Mouse (Mus musculus) embryonic facial prominence, embryonic 14.5 days (tissue): ENCODE data around the gene C1s2. TPM values are rescaled to one million over a fixed set of nuclear protein-coding genes. Genes with fewer than 3 reads are reported as not detected.
A peak's percentile ranks its signal among the peaks of the same experiment; 100 is the strongest.
"Not testable (repeated sequence)": the region's sequence is repeated elsewhere in the genome, so short reads cannot be mapped to it uniquely, and the experiment has no call there.

Experiments
- ATAC-seq: fragments of 200-750 bp; cut with Nextera tagmentation; 2 replicates; pipeline ENCODE4 v1.8.0; 2017; ENCODE audit warnings: low read depth, moderate number of reproducible peaks, moderate TSS enrichment
- DNase-seq: peaks from one replicate; pipeline ENCODE4 v3.0.0-alpha.2; 2015; ENCODE audit warnings: low spot score
- H3K27ac ChIP-seq: fragments of 300-500 bp; sonication (generic); replicated peaks from 2 replicates; pipeline ENCODE4 v1.5.1; 2014; ENCODE audit warnings: low read depth, mild to moderate bottlenecking, low read length, moderate library complexity
- H3K27me3 ChIP-seq: fragments of 300-500 bp; sonication (generic); replicated peaks from 2 replicates; pipeline ENCODE4 v1.6.1; 2014; ENCODE audit warnings: low read length; ENCODE audit not compliant: control insufficient read depth, insufficient read depth
- H3K36me3 ChIP-seq: fragments of 300-500 bp; sonication (generic); 2 replicates; pipeline ENCODE4 v1.6.1; 2014; ENCODE audit warnings: low read length, mixed read lengths; ENCODE audit not compliant: control insufficient read depth, insufficient read depth
- H3K4me1 ChIP-seq: fragments of 300-500 bp; sonication (generic); 2 replicates; pipeline ENCODE4 v1.6.1; 2014; ENCODE audit warnings: antibody characterized with exemption, low read length; ENCODE audit not compliant: control insufficient read depth, insufficient read depth
- H3K4me2 ChIP-seq: fragments of 300-500 bp; sonication (generic); 2 replicates; pipeline ENCODE4 v1.6.1; 2014; ENCODE audit warnings: low read depth, mild to moderate bottlenecking, low read length, moderate library complexity, mixed read lengths
- H3K4me3 ChIP-seq: fragments of 300-500 bp; sonication (generic); 2 replicates; pipeline ENCODE4 v1.5.1; 2014; ENCODE audit warnings: low read depth, mild to moderate bottlenecking, low read length
- H3K9ac ChIP-seq: fragments of 300-500 bp; sonication (generic); 2 replicates; pipeline ENCODE4 v1.6.1; 2014; ENCODE audit warnings: low read depth, mild to moderate bottlenecking, low read length, moderate library complexity, mixed read lengths
- H3K9me3 ChIP-seq: fragments of 300-500 bp; sonication (generic); 2 replicates; pipeline ENCODE4 v1.6.1; 2016; ENCODE audit warnings: low read length; ENCODE audit not compliant: control insufficient read depth
- WGBS: fragments of 180-500 bp; shearing (Covaris S2); extraction: QIAGEN DNeasy Blood & Tissue Kit; methylation state at CpG from one replicate; pipeline ENCODE4 v1.1.7; 2014; 5-methylcytosine and 5-hydroxymethylcytosine counted together
- polyA plus RNA-seq: library from polyadenylated mRNA; unstranded; fragments of >200 nt; fragmentation: Nextera tagmentation; extraction: Ambion mirVana; gene quantifications from 2 replicates; pipeline ENCODE4 v1.2.1, GENCODE M21; 2014

C1s2 gene
- polyA plus RNA-seq = 0.11 and 0.22 TPM in 2 replicates

DNA sequence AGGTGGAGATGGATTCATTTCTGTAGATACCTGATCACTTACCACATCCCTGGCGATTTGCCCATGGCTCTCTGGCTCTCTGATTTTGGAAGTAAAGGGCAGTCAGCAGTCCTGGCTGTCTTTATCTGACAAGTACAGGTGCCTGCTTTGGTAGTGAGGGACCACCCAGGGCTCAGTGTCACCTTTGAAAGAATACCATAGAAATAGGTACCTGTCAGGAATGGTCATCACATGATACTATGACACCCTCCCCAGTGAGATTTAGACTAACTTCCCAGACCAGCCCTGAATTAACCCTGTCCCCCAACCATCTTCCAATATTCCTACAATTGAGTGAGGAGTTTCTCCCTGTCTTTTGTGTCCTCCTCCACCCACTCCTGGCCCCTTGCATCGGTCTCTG, at the start of gene C1s2:
TSS of gene C1s2 (minus strand) at position 101 of the 400 bp plus-strand sequence.
- H3K4me3 ChIP-seq, DNase-seq, H3K9me3 ChIP-seq, H3K4me2 ChIP-seq, H3K27ac ChIP-seq, H3K9ac ChIP-seq, H3K4me1 ChIP-seq, H3K27me3 ChIP-seq, ATAC-seq, H3K36me3 ChIP-seq: not testable (repeated sequence)
- WGBS = 64% methylated on average over 2 of the region's 2 CpGs

DNA sequence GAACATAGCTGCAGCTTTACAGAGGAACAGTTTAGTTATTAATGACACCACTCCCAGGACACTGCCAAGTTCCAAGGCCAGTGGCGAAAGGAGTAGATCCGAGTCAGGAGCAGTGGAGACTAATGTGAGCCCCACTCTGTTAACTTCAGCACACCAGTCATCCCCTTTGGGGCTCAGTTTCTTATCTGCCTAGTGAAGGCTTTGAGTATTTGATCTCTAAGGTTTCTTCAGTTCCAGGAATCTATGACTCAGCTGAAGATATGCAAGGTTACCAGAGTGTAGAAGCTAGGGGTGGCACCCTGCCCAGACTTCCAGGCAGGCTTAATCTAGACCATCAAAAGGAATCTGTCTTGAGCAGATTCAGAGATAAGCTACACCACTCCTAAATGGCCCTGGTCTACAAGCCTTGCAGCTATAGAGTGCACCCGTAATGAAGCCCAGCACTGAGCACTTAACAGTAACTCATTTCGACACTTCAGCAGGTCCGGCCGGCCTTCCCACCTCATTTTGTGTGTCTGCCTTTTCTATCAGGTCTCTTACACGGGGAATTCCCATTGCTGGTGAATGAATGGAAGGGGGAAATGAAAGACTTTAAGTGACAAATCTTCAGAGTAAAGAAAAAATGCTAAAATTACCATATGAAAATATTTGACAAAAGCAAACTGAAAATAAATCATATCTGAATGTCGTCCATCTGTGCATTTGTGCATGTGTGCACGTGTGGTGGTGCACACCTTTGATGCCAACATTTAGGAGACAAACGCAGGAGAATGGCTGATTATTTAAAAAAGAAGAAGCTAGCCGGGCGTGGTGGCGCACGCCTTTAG, 47.9 kb upstream of the C1s2 start:
- no peak overlapping the region for H3K9ac ChIP-seq
- H3K27me3 ChIP-seq = no peaks in the 10 kb centered on the region
- DNase-seq (peak; percentile 77), ATAC-seq (peak; percentile 55)
- 78% methylated on average over 14 of the region's 14 CpGs for WGBS
- no peak overlapping the region for H3K4me2 ChIP-seq
- H3K9me3 ChIP-seq = no peaks in the 10 kb centered on the region
- H3K27ac ChIP-seq = no peak overlapping the region; the same call in 1 of the 2 replicates
- no peak overlapping the region for H3K4me3 ChIP-seq
- H3K4me1 ChIP-seq = no peaks in the 10 kb centered on the region
- no peaks in the 10 kb centered on the region for H3K36me3 ChIP-seq

DNA sequence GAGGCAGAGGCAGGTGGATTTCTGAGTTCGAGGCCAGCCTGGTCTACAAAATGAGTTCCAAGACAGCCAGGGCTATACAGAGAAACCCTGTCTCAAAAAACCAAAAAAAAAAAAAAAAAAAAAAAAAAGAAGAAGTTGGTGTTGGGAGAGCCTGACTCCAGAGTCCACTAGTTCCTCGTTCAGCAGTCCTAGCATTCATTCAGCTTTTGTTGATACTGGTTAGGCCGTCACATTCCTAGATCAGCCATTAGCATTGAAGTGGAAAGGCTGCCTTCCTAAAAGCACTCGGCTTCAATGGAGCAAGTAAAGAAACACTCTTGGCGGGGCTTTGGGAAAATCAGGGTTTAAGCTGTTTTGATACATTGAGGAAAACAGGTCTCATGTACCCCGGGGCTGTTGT, 46.4 kb upstream of the C1s2 start:
- not testable (repeated sequence) for H3K4me1 ChIP-seq, H3K9ac ChIP-seq, H3K4me3 ChIP-seq, DNase-seq, H3K36me3 ChIP-seq, H3K9me3 ChIP-seq, H3K27ac ChIP-seq, H3K4me2 ChIP-seq, H3K27me3 ChIP-seq, ATAC-seq
- 62% methylated on average over 6 of the region's 6 CpGs for WGBS

DNA sequence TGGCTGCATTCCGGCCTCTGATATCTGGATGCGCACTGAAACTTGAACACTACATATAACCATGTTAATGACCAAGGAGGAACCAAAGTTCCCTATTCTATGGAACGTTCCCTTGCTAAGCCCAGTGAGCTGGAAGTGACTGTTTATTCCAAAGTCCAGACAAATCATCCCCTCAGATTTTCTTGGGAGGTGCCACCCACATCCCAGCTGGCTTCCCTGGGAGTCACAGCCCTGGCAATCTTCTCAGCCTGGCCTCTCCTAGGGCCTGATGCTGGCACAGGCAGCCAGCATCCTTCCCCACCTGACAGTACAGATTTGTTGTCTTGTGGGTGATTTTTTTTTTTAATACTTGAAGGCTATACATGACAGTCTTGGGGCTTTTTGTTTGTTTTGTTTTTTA, 43.6 kb upstream of the C1s2 start:
- Histone ChIP-seq H3K4me1 (no peaks in the 10 kb centered on the region), H3K27ac (no peak overlapping the region), H3K27me3 (no peaks in the 10 kb centered on the region), H3K9ac (no peak overlapping the region), H3K9me3 (no peaks in the 10 kb centered on the region), H3K4me3 (no peak overlapping the region), H3K4me2 (no peak overlapping the region), H3K36me3 (0 out of 2 replicates have a peak, but pooled peaks cover under 1% of the 10 kb centered on the region)
- ATAC-seq (no peak), DNase-seq (no peak)
- WGBS = 91% methylated on average over 3 of the region's 3 CpGs

DNA sequence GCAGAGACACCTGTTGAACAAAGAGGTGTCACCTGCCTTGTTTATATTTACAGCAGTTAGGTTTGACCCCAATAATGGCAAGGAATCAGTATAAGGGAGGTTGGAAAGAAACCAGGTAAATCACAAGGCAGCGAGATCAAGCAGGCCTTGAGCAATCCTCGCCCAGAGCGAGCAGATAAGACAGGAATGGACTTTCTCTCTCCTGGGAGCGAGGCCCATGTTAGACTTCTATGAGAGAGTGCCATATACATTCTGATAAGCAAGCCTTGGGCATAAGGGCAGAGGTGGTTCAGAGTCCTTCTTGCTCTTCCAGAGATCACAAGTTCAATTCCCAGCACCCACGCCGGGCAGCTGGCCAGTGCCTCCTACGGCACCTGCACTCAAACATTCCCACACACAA, 42.9 kb upstream of the C1s2 start:
- H3K9me3 ChIP-seq = no peaks in the 10 kb centered on the region
- H3K4me3 ChIP-seq = no peak overlapping the region
- ATAC-seq = no peak
- 94% methylated on average over 7 of the region's 7 CpGs for WGBS
- no peak overlapping the region for H3K9ac ChIP-seq
- DNase-seq = no peak
- 0 out of 2 replicates have a peak, but pooled peaks cover 4% of the 10 kb centered on the region for H3K36me3 ChIP-seq
- no peak overlapping the region for H3K27ac ChIP-seq
- no peaks in the 10 kb centered on the region for H3K4me1 ChIP-seq
- no peaks in the 10 kb centered on the region for H3K27me3 ChIP-seq
- H3K4me2 ChIP-seq = no peak overlapping the region

DNA sequence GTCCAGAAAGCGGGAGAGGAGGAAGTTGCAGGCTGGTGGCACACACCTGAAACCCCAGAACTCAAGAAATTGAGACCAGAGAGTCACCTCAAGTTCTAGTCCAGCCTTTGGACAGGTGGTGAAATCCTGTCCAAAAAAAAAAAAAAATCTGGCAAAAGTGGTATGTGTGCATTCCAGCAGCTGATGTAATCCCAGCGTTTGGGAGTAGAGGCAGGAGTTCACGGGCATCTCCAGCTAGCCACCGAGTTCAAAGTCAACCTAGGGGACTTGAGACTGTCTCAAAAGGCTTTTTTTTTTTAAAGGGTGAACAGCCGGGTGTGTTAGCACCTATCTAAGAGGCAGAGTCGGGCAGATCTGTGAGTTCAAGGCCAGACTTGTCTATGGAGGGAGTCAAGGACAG, 40.3 kb upstream of the C1s2 start:
- no peak for DNase-seq
- no peak for ATAC-seq
- no peak overlapping the region for H3K4me2 ChIP-seq
- no peaks in the 10 kb centered on the region for H3K9me3 ChIP-seq
- H3K27me3 ChIP-seq = no peaks in the 10 kb centered on the region
- peaks cover 5% of the 10 kb centered on the region; the same call in 1 of the 2 replicates for H3K4me1 ChIP-seq
- H3K36me3 ChIP-seq = 0 out of 2 replicates have a peak, but pooled peaks cover 4% of the 10 kb centered on the region
- 79% methylated on average over 6 of the region's 6 CpGs for WGBS
- H3K27ac ChIP-seq = no peak overlapping the region
- no peak overlapping the region for H3K4me3 ChIP-seq
- no peak overlapping the region for H3K9ac ChIP-seq

DNA sequence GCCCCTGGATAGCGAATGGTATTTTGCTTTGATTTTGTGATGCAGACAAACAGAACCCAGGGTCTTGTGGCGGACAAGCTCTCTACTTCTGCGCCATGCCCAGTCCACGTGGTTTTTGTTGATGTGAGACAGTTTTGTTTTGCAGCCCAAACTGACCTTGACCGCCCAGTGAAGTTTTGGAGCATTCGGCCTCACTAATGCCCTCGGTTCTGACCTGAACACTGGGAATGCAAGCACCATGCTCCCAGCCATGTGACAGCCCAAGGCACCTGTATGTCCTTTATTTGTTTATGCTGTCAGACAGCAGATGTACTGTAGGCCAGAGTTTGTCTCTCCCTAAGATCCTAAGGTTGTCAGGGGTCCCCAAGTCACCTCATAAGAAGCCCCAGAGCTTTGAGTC, 38.7 kb upstream of the C1s2 start:
- no peak overlapping the region for H3K9ac ChIP-seq
- no peak overlapping the region for H3K4me3 ChIP-seq
- peaks cover 5% of the 10 kb centered on the region; the same call in 1 of the 2 replicates for H3K4me1 ChIP-seq
- no peaks in the 10 kb centered on the region for H3K9me3 ChIP-seq
- no peak overlapping the region for H3K27ac ChIP-seq
- DNase-seq (no peak), ATAC-seq (no peak)
- WGBS = 92% methylated on average over 7 of the region's 7 CpGs
- H3K27me3 ChIP-seq = no peaks in the 10 kb centered on the region
- no peak overlapping the region for H3K4me2 ChIP-seq
- 0 out of 2 replicates have a peak, but pooled peaks cover 4% of the 10 kb centered on the region for H3K36me3 ChIP-seq

DNA sequence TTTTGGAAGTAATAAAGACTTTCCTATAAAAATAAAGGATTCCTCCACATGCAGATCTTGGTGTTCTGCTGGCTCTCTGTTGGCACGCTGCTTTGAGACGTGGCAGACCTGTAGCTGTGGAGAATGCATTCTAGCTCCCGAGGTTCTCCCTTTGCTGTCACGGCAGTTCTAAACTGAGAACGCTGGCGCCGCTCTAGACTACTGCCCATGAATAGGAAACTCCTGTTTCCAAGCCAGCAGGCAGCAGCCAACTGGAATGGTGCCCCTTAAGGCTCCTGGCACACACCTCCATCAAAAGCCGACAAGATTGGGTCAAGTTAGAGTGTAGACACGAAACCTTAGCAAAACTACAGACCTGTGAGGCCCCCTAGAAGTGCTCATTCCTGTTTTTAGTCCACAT, 37.7 kb upstream of the C1s2 start:
- H3K9ac ChIP-seq = no peak overlapping the region
- 82% methylated on average over 9 of the region's 9 CpGs for WGBS
- ATAC-seq (no peak), DNase-seq (no peak)
- peaks cover 5% of the 10 kb centered on the region; the same call in 1 of the 2 replicates for H3K4me1 ChIP-seq
- 0 out of 2 replicates have a peak, but pooled peaks cover 4% of the 10 kb centered on the region for H3K36me3 ChIP-seq
- H3K27ac ChIP-seq = no peak overlapping the region; the same call in 1 of the 2 replicates
- H3K27me3 ChIP-seq = no peaks in the 10 kb centered on the region
- H3K4me3 ChIP-seq = no peak overlapping the region
- H3K4me2 ChIP-seq = no peak overlapping the region
- H3K9me3 ChIP-seq = no peaks in the 10 kb centered on the region
